Mouse (Mus musculus) kidney, postnatal 0 days (tissue): ENCODE data around the gene Myh9. TPM values are rescaled to one million over a fixed set of nuclear protein-coding genes. Genes with fewer than 3 reads are reported as not detected.
"Not testable (repeated sequence)": the region's sequence is repeated elsewhere in the genome, so short reads cannot be mapped to it uniquely, and the experiment has no call there.

Source experiments
- ATAC-seq: fragments of 200-750 bp; cut with Nextera tagmentation; replicated peaks from 2 replicates; pipeline ENCODE4 v1.8.0; 2017; ENCODE audit warnings: low read depth, moderate number of reproducible peaks, moderate TSS enrichment, moderate library complexity; ENCODE audit not compliant: low FRiP score
- DNase-seq: peaks from one replicate; pipeline ENCODE4 v3.0.0-alpha.2; 2016; ENCODE audit warnings: low spot score
- H3K27ac ChIP-seq: fragments of 300-500 bp; sonication (generic); 2 replicates; pipeline ENCODE4 v1.5.1; 2014; ENCODE audit warnings: mild to moderate bottlenecking
- H3K27me3 ChIP-seq: fragments of 300-500 bp; sonication (generic); 2 replicates; pipeline ENCODE4 v1.6.1; 2014; ENCODE audit warnings: low read length, mixed read lengths; ENCODE audit not compliant: insufficient read depth
- H3K36me3 ChIP-seq: fragments of 300-500 bp; sonication (generic); 2 replicates; pipeline ENCODE4 v1.6.1; 2014; ENCODE audit warnings: low read length, mixed read lengths; ENCODE audit not compliant: insufficient read depth
- H3K4me1 ChIP-seq: fragments of 300-500 bp; sonication (generic); replicated peaks from 2 replicates; pipeline ENCODE4 v1.6.1; 2014; ENCODE audit warnings: antibody characterized with exemption, low read length, mixed read lengths; ENCODE audit not compliant: insufficient read depth
- H3K4me2 ChIP-seq: fragments of 300-500 bp; sonication (generic); 2 replicates; pipeline ENCODE4 v1.6.1; 2014; ENCODE audit warnings: mild to moderate bottlenecking, low read length, moderate library complexity, mixed read lengths
- H3K4me3 ChIP-seq: fragments of 300-500 bp; sonication (generic); replicated peaks from 2 replicates; pipeline ENCODE4 v1.5.1; 2014; ENCODE audit warnings: low read depth, low read length
- H3K9ac ChIP-seq: fragments of 300-500 bp; sonication (generic); 2 replicates; pipeline ENCODE4 v1.6.1; 2014; ENCODE audit warnings: low read depth, low read length
- H3K9me3 ChIP-seq: fragments of 300-500 bp; sonication (generic); replicated peaks from 2 replicates; pipeline ENCODE4 v1.6.1; 2016; ENCODE audit warnings: low read length, inconsistent platforms, mixed read lengths
- CTCF ChIP-seq: IDR thresholded peaks from 2 replicates; pipeline ENCODE4 v1.5.1; 2016; ENCODE audit warnings: antibody characterized with exemption, low read depth, mild to moderate bottlenecking, moderate library complexity
- WGBS: fragments of 180-500 bp; shearing (Covaris S2); extraction: QIAGEN DNeasy Blood & Tissue Kit; methylation state at CpG from one replicate; pipeline ENCODE4 v1.1.7; 2014; 5-methylcytosine and 5-hydroxymethylcytosine counted together
- polyA plus RNA-seq: library from polyadenylated mRNA; unstranded; fragments of >200 nt; fragmentation: Nextera tagmentation; extraction: Ambion mirVana; gene quantifications from 2 replicates; pipeline ENCODE4 v1.2.1, GENCODE M21; 2015

Myh9 gene
- polyA plus RNA-seq, 1 experiment from 2014 or later = 52.9 TPM

GRCm38 (mm10) chr15:77851136-77851535 is 9.2 kb upstream of the Myh9 start:
- Histone ChIP-seq H3K4me1 (peaks cover 3% of the 10 kb centered on the region; the same call in 1 of the 2 replicates), H3K36me3 (no peaks in the 10 kb centered on the region), H3K4me3 (no peak overlapping the region), H3K27ac (no peak overlapping the region), H3K27me3 (no peaks in the 10 kb centered on the region), H3K9ac (no peak overlapping the region), H3K9me3 (no peaks in the 10 kb centered on the region), H3K4me2 (no peak overlapping the region)
- WGBS = 27% methylated on average over 3 of the region's 3 CpGs
- ATAC-seq = no peak
- TF ChIP-seq CTCF = no peak
- no peak for DNase-seq

- no peak overlapping the region for H3K4me2 ChIP-seq
- 49% methylated on average over 9 of the region's 9 CpGs for WGBS
- no peak for TF ChIP-seq CTCF
- peak; percentile 57 for DNase-seq
- peaks cover 3% of the 10 kb centered on the region; the same call in 1 of the 2 replicates for H3K4me1 ChIP-seq
- no peak overlapping the region for H3K27ac ChIP-seq
- H3K9me3 ChIP-seq = no peaks in the 10 kb centered on the region
- no peaks in the 10 kb centered on the region for H3K27me3 ChIP-seq
- ATAC-seq = no peak
- no peak overlapping the region for H3K9ac ChIP-seq
- H3K4me3 ChIP-seq = no peak overlapping the region
- H3K36me3 ChIP-seq = no peaks in the 10 kb centered on the region
Observed at GRCm38 (mm10) chr15:77849572-77850229, 7.7 kb upstream of the Myh9 start.

GRCm38 (mm10) chr15:77849039-77849436 is 7.1 kb upstream of the Myh9 start:
- H3K27ac ChIP-seq = no peak overlapping the region
- WGBS = 65% methylated on average over 5 of the region's 5 CpGs
- no peaks in the 10 kb centered on the region for H3K36me3 ChIP-seq
- no peaks in the 10 kb centered on the region for H3K27me3 ChIP-seq
- H3K4me1 ChIP-seq = peaks cover 3% of the 10 kb centered on the region; the same call in 1 of the 2 replicates
- H3K9me3 ChIP-seq = no peaks in the 10 kb centered on the region
- ATAC-seq = no peak
- no peak overlapping the region for H3K9ac ChIP-seq
- no peak overlapping the region for H3K4me2 ChIP-seq
- no peak overlapping the region for H3K4me3 ChIP-seq
- DNase-seq = no peak
- no peak for TF ChIP-seq CTCF

- 86% methylated on average over 16 of the region's 16 CpGs for WGBS
- no peak for ATAC-seq
- no peak for DNase-seq
- H3K36me3 ChIP-seq = no peaks in the 10 kb centered on the region
- no peak overlapping the region for H3K27ac ChIP-seq
- no peak overlapping the region for H3K4me3 ChIP-seq
- H3K9me3 ChIP-seq = no peaks in the 10 kb centered on the region
- TF ChIP-seq CTCF = no peak
- H3K4me2 ChIP-seq = no peak overlapping the region
- no peak overlapping the region for H3K9ac ChIP-seq
- no peaks in the 10 kb centered on the region for H3K27me3 ChIP-seq
- H3K4me1 ChIP-seq = peaks cover 3% of the 10 kb centered on the region; the same call in 1 of the 2 replicates
Observed at GRCm38 (mm10) chr15:77848415-77849038, 6.6 kb upstream of the Myh9 start.

- no peak overlapping the region for H3K27ac ChIP-seq
- no peak overlapping the region for H3K4me3 ChIP-seq
- no peak overlapping the region for H3K4me2 ChIP-seq
- no peaks in the 10 kb centered on the region for H3K36me3 ChIP-seq
- no peak overlapping the region for H3K9ac ChIP-seq
- no peaks in the 10 kb centered on the region for H3K9me3 ChIP-seq
- TF ChIP-seq CTCF = no peak
- H3K4me1 ChIP-seq = peaks cover 3% of the 10 kb centered on the region; the same call in 1 of the 2 replicates
- DNase-seq (no peak), ATAC-seq (no peak)
- 81% methylated on average over 3 of the region's 3 CpGs for WGBS
- no peaks in the 10 kb centered on the region for H3K27me3 ChIP-seq
Observed at GRCm38 (mm10) chr15:77847826-77848225, 5.9 kb upstream of the Myh9 start.

GRCm38 (mm10) chr15:77847108-77847507 is 5.1 kb upstream of the Myh9 start:
- Histone ChIP-seq H3K36me3 (no peaks in the 10 kb centered on the region), H3K9ac (no peak overlapping the region), H3K4me2 (no peak overlapping the region), H3K4me3 (no peak overlapping the region), H3K9me3 (no peaks in the 10 kb centered on the region), H3K27me3 (no peaks in the 10 kb centered on the region), H3K4me1 (peaks cover 3% of the 10 kb centered on the region; the same call in 1 of the 2 replicates), H3K27ac (no peak overlapping the region)
- ATAC-seq = no peak
- 72% methylated on average over 3 of the region's 3 CpGs for WGBS
- no peak for DNase-seq
- no peak for TF ChIP-seq CTCF

- not testable (repeated sequence) for DNase-seq, H3K36me3 ChIP-seq, H3K27ac ChIP-seq, H3K4me3 ChIP-seq, H3K9ac ChIP-seq, H3K27me3 ChIP-seq, H3K4me2 ChIP-seq, ATAC-seq, H3K4me1 ChIP-seq, H3K9me3 ChIP-seq
- WGBS = 80% methylated on average over 11 of the region's 11 CpGs
Observed at GRCm38 (mm10) chr15:77845931-77846595, 4.1 kb upstream of the Myh9 start.
